Mouse (Mus musculus) skeletal muscle tissue, adult 2 months (tissue): Measurements from ENCODE around the gene Treh.
A peak's percentile ranks its signal among the peaks of the same experiment; 100 is the strongest.

ENCODE experiments used
- DNase-seq: peaks from one replicate; pipeline ENCODE4 v3.0.0-alpha.2; 2012; ENCODE audit warnings: low read depth, low spot score

Treh gene

GRCm38 (mm10) chr9:44678288-44678871 lies 5.3 kb downstream of the Treh start:
- DNase-seq: no peak

- no peak for DNase-seq
These were observed 6.5 kb downstream of the Treh start for GRCm38 (mm10) chr9:44679565-44679964.

GRCm38 (mm10) chr9:44683046-44683445 lies 10.0 kb downstream of the Treh start:
- no peak for DNase-seq

GRCm38 (mm10) chr9:44685346-44686330 lies 12.6 kb downstream of the Treh start:
- DNase-seq: peak; percentile 57

GRCm38 (mm10) chr9:44686638-44687037 lies 13.6 kb downstream of the Treh start:
- no peak for DNase-seq

GRCm38 (mm10) chr9:44688013-44688412 lies 15.0 kb downstream of the Treh start:
- no peak for DNase-seq

GRCm38 (mm10) chr9:44690641-44691040 lies 17.6 kb downstream of the Treh start:
- no peak for DNase-seq

GRCm38 (mm10) chr9:44691671-44692520 lies 18.9 kb downstream of the Treh start:
- peak; percentile 33 for DNase-seq

- no peak for DNase-seq
These were observed 20.0 kb downstream of the Treh start for GRCm38 (mm10) chr9:44693071-44693470.

GRCm38 (mm10) chr9:44697866-44698265 lies 24.8 kb downstream of the Treh start:
- no peak for DNase-seq

GRCm38 (mm10) chr9:44699196-44699595 lies 26.2 kb downstream of the Treh start:
- DNase-seq: no peak

- no peak for DNase-seq
These were observed 26.7 kb downstream of the Treh start for GRCm38 (mm10) chr9:44699730-44700129.

- no peak for DNase-seq
These were observed 34.9 kb downstream of the Treh start for GRCm38 (mm10) chr9:44707749-44708428.

- peak; percentile 70 for DNase-seq
These were observed 35.4 kb downstream of the Treh start for GRCm38 (mm10) chr9:44708429-44708765.

GRCm38 (mm10) chr9:44708925-44709324 lies 35.9 kb downstream of the Treh start:
- no peak for DNase-seq

- DNase-seq: no peak
These were observed 36.6 kb downstream of the Treh start for GRCm38 (mm10) chr9:44709600-44709999.

GRCm38 (mm10) chr9:44710213-44710612 lies 37.2 kb downstream of the Treh start:
- DNase-seq: no peak

GRCm38 (mm10) chr9:44711602-44712001 lies 38.6 kb downstream of the Treh start:
- no peak for DNase-seq

- DNase-seq: no peak
These were observed 40.0 kb downstream of the Treh start for GRCm38 (mm10) chr9:44713080-44713479.

- DNase-seq: no peak
These were observed 40.5 kb downstream of the Treh start for GRCm38 (mm10) chr9:44713574-44713973.

- DNase-seq: no peak
These were observed 42.1 kb downstream of the Treh start for GRCm38 (mm10) chr9:44715109-44715508.
